Mouse (Mus musculus): ENCODE data around the gene Chac2. TPM values are rescaled to one million over a fixed set of nuclear protein-coding genes. Genes with fewer than 3 reads are reported as not detected.

Chac2 gene
- polyA plus RNA-seq, 1 experiment from 2014 or later = 16.9 TPM

- H3K4me3 ChIP-seq (ENCODE audit: low read depth, low read length) = no peak overlapping the region
- no peak for ATAC-seq (ENCODE audit: insufficient number of reproducible peaks, insufficient read depth, low FRiP score, low read depth)
- 81% methylated on average over 3 of the region's 3 CpGs for WGBS
Measured at GRCm38 (mm10) chr11:30996670-30997069, 10.5 kb upstream of the Chac2 start.

GRCm38 (mm10) chr11:30986625-30987017 lies 471 bp upstream of the Chac2 start:
- Histone ChIP-seq H3K27me3 (ENCODE audit: control insufficient read depth, insufficient read depth, low read length) (no peaks in the 10 kb centered on the region), H3K9me3 (ENCODE audit: control insufficient read depth, low read depth, low read length) (no peaks in the 10 kb centered on the region), H3K9ac (replicated peaks; ENCODE audit: low read depth, low read length) (peak overlapping the region; percentile 57; the same call in 1 of the 2 replicates), H3K27ac (ENCODE audit: low read length) (peak overlapping the region; percentile 40; the same call in 1 of the 2 replicates), H3K4me2 (replicated peaks; ENCODE audit: low read depth, low read length) (peak overlapping the region; percentile 72), H3K36me3 (ENCODE audit: control insufficient read depth, insufficient read depth, low read length) (no peaks in the 10 kb centered on the region), H3K4me3 (ENCODE audit: low read depth, low read length) (peak overlapping the region; percentile 57), H3K4me1 (ENCODE audit: control insufficient read depth, insufficient read depth, low read length) (0 out of 2 replicates have a peak, but pooled peaks cover 3% of the 10 kb centered on the region)
- 0% methylated on average over 2 of the region's 2 CpGs for WGBS
- peak; percentile 78 for ATAC-seq (ENCODE audit: insufficient number of reproducible peaks, insufficient read depth, low FRiP score, low read depth)

More at GRCm38 (mm10) chr11:30996670-30997069, 10.5 kb upstream of the Chac2 start:
- Histone ChIP-seq H3K9me3 (ENCODE audit: control insufficient read depth, low read depth, low read length) (no peaks in the 10 kb centered on the region), H3K27ac (ENCODE audit: low read length) (no peak overlapping the region), H3K27me3 (ENCODE audit: control insufficient read depth, insufficient read depth, low read length) (no peaks in the 10 kb centered on the region), H3K36me3 (ENCODE audit: control insufficient read depth, insufficient read depth, low read length) (no peaks in the 10 kb centered on the region), H3K4me1 (ENCODE audit: control insufficient read depth, insufficient read depth, low read length) (no peaks in the 10 kb centered on the region), H3K9ac (replicated peaks; ENCODE audit: low read depth, low read length) (no peak overlapping the region), H3K4me2 (replicated peaks; ENCODE audit: low read depth, low read length) (no peak overlapping the region)

GRCm38 (mm10) chr11:30985237-30985636 lies 913 bp downstream of the Chac2 start:
- H3K4me3 ChIP-seq (ENCODE audit: low read depth, low read length) = peak overlapping the region; percentile 57; the same call in 1 of the 2 replicates

GRCm38 (mm10) chr11:30954279-30954725 lies 31.8 kb downstream of the Chac2 start, which contains the start of gene Erlec1:
Gene Erlec1 (minus strand): TSS chr11:30954335.
- peaks cover 19% of the 10 kb centered on the region for H3K36me3 ChIP-seq (ENCODE audit: control insufficient read depth, insufficient read depth, low read length)
- peak within 1 kb of the TSS; percentile 79 for H3K4me2 ChIP-seq (replicated peaks; ENCODE audit: low read depth, low read length)
- ATAC-seq (ENCODE audit: insufficient number of reproducible peaks, insufficient read depth, low FRiP score, low read depth) = peak; percentile 98
- H3K27me3 ChIP-seq (ENCODE audit: control insufficient read depth, insufficient read depth, low read length) = no peaks in the 10 kb centered on the region
- H3K9ac ChIP-seq (replicated peaks; ENCODE audit: low read depth, low read length) = peak within 1 kb of the TSS; percentile 76
- peak within 1 kb of the TSS; percentile 74 for H3K4me3 ChIP-seq (ENCODE audit: low read depth, low read length)
- peak within 1 kb of the TSS; percentile 82 for H3K27ac ChIP-seq (ENCODE audit: low read length)
- H3K9me3 ChIP-seq (ENCODE audit: control insufficient read depth, low read depth, low read length) = peaks cover 10% of the 10 kb centered on the region; the same call in 1 of the 2 replicates
- no peaks in the 10 kb centered on the region for H3K4me1 ChIP-seq (ENCODE audit: control insufficient read depth, insufficient read depth, low read length)
- WGBS = 1% methylated on average over 40 of the region's 40 CpGs

More at GRCm38 (mm10) chr11:30985237-30985636, 913 bp downstream of the Chac2 start:
- 53% methylated on average over 2 of the region's 2 CpGs for WGBS
- ATAC-seq (ENCODE audit: insufficient number of reproducible peaks, insufficient read depth, low FRiP score, low read depth) = no peak
- H3K27ac ChIP-seq (ENCODE audit: low read length) = no peak overlapping the region
- no peaks in the 10 kb centered on the region for H3K27me3 ChIP-seq (ENCODE audit: control insufficient read depth, insufficient read depth, low read length)
- H3K36me3 ChIP-seq (ENCODE audit: control insufficient read depth, insufficient read depth, low read length) = no peaks in the 10 kb centered on the region
- no peaks in the 10 kb centered on the region for H3K9me3 ChIP-seq (ENCODE audit: control insufficient read depth, low read depth, low read length)
- H3K9ac ChIP-seq (replicated peaks; ENCODE audit: low read depth, low read length) = no peak overlapping the region
- H3K4me1 ChIP-seq (ENCODE audit: control insufficient read depth, insufficient read depth, low read length) = 0 out of 2 replicates have a peak, but pooled peaks cover 3% of the 10 kb centered on the region
- H3K4me2 ChIP-seq (replicated peaks; ENCODE audit: low read depth, low read length) = peak overlapping the region; percentile 72

GRCm38 (mm10) chr11:30953469-30954154 lies 32.5 kb downstream of the Chac2 start:
- 2% methylated on average over 29 of the region's 32 CpGs for WGBS
- H3K4me1 ChIP-seq (ENCODE audit: control insufficient read depth, insufficient read depth, low read length) = no peaks in the 10 kb centered on the region
- peak overlapping the region; percentile 82 for H3K27ac ChIP-seq (ENCODE audit: low read length)
- peaks cover 25% of the 10 kb centered on the region for H3K36me3 ChIP-seq (ENCODE audit: control insufficient read depth, insufficient read depth, low read length)
- H3K4me2 ChIP-seq (replicated peaks; ENCODE audit: low read depth, low read length) = peak overlapping the region; percentile 42
- peak overlapping the region; percentile 68 for H3K9ac ChIP-seq (replicated peaks; ENCODE audit: low read depth, low read length)
- H3K4me3 ChIP-seq (ENCODE audit: low read depth, low read length) = peak overlapping the region; percentile 74
- peak; percentile 81 for ATAC-seq (ENCODE audit: insufficient number of reproducible peaks, insufficient read depth, low FRiP score, low read depth)
- no peaks in the 10 kb centered on the region for H3K27me3 ChIP-seq (ENCODE audit: control insufficient read depth, insufficient read depth, low read length)
- H3K9me3 ChIP-seq (ENCODE audit: control insufficient read depth, low read depth, low read length) = peaks cover 8% of the 10 kb centered on the region; the same call in 1 of the 2 replicates

- Histone ChIP-seq H3K4me2 (replicated peaks; ENCODE audit: low read depth, low read length) (peak overlapping the region; percentile 42), H3K9me3 (ENCODE audit: control insufficient read depth, low read depth, low read length) (0 out of 2 replicates have a peak, but pooled peaks cover 8% of the 10 kb centered on the region), H3K4me1 (ENCODE audit: control insufficient read depth, insufficient read depth, low read length) (no peaks in the 10 kb centered on the region), H3K4me3 (ENCODE audit: low read depth, low read length) (peak overlapping the region; percentile 74; the same call in 1 of the 2 replicates), H3K36me3 (ENCODE audit: control insufficient read depth, insufficient read depth, low read length) (peaks cover 30% of the 10 kb centered on the region), H3K27ac (ENCODE audit: low read length) (no peak overlapping the region), H3K27me3 (ENCODE audit: control insufficient read depth, insufficient read depth, low read length) (no peaks in the 10 kb centered on the region), H3K9ac (replicated peaks; ENCODE audit: low read depth, low read length) (no peak overlapping the region)
- no peak for ATAC-seq (ENCODE audit: insufficient number of reproducible peaks, insufficient read depth, low FRiP score, low read depth)
- 35% methylated on average over 5 of the region's 5 CpGs for WGBS
Measured at GRCm38 (mm10) chr11:30952829-30953228, 33.3 kb downstream of the Chac2 start.

GRCm38 (mm10) chr11:30943522-30943921 lies 42.6 kb downstream of the Chac2 start:
- no peaks in the 10 kb centered on the region for H3K4me1 ChIP-seq (ENCODE audit: control insufficient read depth, insufficient read depth, low read length)
- H3K27me3 ChIP-seq (ENCODE audit: control insufficient read depth, insufficient read depth, low read length) = no peaks in the 10 kb centered on the region
- H3K9ac ChIP-seq (replicated peaks; ENCODE audit: low read depth, low read length) = no peak overlapping the region
- WGBS = 95% methylated on average over 2 of the region's 2 CpGs
- H3K4me3 ChIP-seq (ENCODE audit: low read depth, low read length) = no peak overlapping the region
- H3K9me3 ChIP-seq (ENCODE audit: control insufficient read depth, low read depth, low read length) = no peaks in the 10 kb centered on the region
- H3K4me2 ChIP-seq (replicated peaks; ENCODE audit: low read depth, low read length) = no peak overlapping the region
- no peak overlapping the region for H3K27ac ChIP-seq (ENCODE audit: low read length)
- ATAC-seq (ENCODE audit: insufficient number of reproducible peaks, insufficient read depth, low FRiP score, low read depth) = no peak
- peaks cover 56% of the 10 kb centered on the region for H3K36me3 ChIP-seq (ENCODE audit: control insufficient read depth, insufficient read depth, low read length)

GRCm38 (mm10) chr11:30928498-30928897 lies 57.7 kb downstream of the Chac2 start:
- Histone ChIP-seq H3K9ac (replicated peaks; ENCODE audit: low read depth, low read length) (no peak overlapping the region), H3K4me1 (ENCODE audit: control insufficient read depth, insufficient read depth, low read length) (no peaks in the 10 kb centered on the region), H3K27me3 (ENCODE audit: control insufficient read depth, insufficient read depth, low read length) (no peaks in the 10 kb centered on the region), H3K4me3 (ENCODE audit: low read depth, low read length) (no peak overlapping the region), H3K27ac (ENCODE audit: low read length) (no peak overlapping the region), H3K4me2 (replicated peaks; ENCODE audit: low read depth, low read length) (no peak overlapping the region), H3K36me3 (ENCODE audit: control insufficient read depth, insufficient read depth, low read length) (peaks cover 7% of the 10 kb centered on the region), H3K9me3 (ENCODE audit: control insufficient read depth, low read depth, low read length) (no peaks in the 10 kb centered on the region)
- WGBS = 100% methylated on average over 1 of the region's 1 CpGs
- no peak for ATAC-seq (ENCODE audit: insufficient number of reproducible peaks, insufficient read depth, low FRiP score, low read depth)

All from stomach, embryonic 14.5 days (tissue).